Mouse (Mus musculus) 3134 (cell line): ENCODE data around the gene Ccdc172.

ENCODE experiments used
- DNase-seq: peaks from one replicate; pipeline ENCODE4 v3.0.0-alpha.2; 2011; ENCODE audit warnings: low spot score; ENCODE audit not compliant: insufficient read length; ENCODE audit errors: extremely low read depth

Gene Ccdc172

DNA sequence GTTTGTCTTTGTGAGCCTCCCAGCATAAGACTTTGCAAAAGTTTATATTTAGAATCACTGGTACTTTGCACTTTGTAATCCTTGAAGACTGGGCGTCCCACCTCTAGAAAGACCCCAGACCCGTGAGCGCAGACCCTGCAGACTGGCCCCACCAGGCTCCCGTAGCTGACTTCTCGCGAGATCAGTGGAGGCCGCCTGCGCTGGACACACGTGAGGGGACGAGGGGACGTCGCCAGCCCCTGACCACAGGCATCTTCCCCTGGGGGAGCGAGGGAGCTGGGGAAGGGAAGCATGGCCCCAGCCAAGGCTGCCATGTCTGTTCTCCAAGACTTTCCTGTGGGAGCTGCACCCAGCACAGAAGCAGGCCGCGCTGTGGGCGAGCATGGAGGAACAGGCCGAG lies at the start of gene Ccdc172:
Gene Ccdc172 (plus strand): TSS at position 176 of the 400 bp plus-strand sequence.
- peak; percentile 11 for DNase-seq

- DNase-seq = no peak
These were observed 48.0 kb upstream of the Ccdc172 start for GRCm38 (mm10) chr19:58463755-58464154.

DNA sequence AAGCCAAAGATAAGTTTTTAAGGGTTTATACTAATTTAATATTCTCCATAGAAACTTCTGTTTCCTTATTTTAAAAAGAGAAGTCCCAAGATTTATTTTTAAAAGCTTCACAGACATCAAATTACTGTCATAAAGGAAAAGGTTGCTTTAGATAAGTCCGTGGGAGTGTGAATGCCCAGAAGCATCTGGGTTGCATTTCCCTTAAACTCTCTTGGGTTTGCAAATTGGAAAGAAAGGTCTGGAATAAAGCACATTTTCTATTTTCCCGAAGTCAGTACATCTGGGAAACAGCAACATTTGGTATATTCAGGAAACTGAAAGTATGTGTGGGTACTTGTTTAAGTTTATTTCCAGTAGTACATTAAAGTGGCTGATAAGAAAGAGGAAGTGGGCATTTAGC lies 43.5 kb upstream of the Ccdc172 start:
- no peak for DNase-seq

GRCm38 (mm10) chr19:58469421-58469820 lies 42.4 kb upstream of the Ccdc172 start:
- peak; percentile 36 for DNase-seq

DNA sequence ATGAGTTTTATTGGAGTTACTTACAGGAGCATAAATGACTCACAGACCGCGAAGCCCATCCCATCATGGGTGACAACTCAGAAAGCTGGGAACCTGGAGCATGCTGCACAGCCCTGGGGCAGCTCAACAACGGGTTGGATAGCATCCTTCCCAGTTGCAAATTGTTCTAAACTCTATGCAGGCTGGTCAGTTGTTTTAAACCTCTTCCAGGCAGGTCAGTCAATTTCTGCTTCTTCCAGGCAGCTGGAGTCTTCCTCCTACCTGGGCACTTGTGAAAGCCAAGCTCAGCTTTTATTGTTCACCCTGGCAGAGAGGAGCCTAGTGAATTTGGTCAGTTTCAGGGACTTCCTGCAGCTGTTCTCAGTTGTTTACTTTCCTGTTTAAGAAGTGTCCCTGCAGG lies 37.5 kb upstream of the Ccdc172 start:
- peak; percentile 49 for DNase-seq

DNA sequence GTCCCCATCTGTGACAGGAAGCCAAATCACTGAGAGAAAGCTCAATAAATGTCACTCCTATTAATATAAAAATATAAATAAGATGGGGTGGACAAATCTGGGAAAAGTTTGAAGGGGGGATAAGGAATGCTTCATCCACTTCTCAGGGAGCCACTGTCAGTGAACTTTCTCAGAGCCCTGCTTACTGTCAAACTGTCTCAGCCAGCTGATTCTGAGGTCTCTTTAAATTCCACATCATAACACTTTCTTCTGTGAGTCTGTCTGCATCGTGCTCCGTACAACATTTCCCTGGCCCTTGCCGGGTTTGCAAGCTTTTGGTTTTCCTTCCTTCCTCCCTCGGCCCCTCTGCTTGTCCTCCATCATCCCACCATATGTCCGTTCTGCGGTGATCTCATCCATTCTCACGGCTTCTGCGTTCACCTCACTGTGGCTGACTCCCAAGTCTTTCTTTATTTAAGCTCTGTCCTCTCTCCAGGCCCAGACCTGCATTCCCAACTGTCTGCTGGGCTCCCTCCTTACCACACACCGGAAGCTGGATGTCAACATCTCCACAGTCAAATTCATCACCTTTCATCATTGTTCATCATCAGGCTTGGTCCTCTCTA lies 29.3 kb upstream of the Ccdc172 start:
- no peak for DNase-seq

DNA sequence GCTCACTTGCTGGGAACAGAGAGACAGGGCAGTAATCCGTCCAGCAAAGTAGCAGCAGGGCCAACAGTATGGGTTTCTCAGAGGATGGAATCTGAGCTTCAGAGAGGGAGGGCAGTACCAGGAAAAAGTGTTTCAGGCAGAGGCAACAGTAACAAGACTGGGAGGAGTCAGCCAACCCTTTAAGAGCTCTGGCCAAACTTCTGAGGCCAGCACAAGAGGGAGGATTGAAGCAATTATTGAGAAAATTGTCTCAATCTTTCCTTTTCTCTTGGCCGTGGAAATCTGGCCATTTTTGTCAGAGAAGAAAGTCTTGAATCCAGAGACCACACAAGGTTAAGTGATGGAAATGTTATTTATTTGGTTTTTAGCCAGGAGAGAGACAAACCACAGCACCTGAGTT lies 25.1 kb upstream of the Ccdc172 start:
- DNase-seq = no peak

DNA sequence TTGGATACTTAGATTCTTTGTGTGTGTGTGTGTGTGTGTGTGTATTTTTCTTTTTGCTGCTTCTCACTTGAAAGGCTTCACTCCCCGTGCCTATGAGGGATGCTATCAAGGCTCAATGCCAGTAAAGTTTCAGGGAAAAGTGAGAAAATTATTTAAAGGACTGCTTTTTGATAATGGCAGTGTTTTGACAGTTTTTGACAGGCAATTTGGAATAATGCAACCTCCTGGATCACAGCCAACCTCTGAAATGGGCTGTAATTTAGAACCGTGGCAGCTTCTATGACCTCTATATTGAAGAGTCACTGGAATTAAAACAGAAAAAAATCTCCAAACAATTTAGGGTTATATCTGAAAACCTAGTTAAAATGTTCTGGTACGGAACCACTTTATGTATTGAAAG lies 14.7 kb upstream of the Ccdc172 start:
- DNase-seq = no peak

DNA sequence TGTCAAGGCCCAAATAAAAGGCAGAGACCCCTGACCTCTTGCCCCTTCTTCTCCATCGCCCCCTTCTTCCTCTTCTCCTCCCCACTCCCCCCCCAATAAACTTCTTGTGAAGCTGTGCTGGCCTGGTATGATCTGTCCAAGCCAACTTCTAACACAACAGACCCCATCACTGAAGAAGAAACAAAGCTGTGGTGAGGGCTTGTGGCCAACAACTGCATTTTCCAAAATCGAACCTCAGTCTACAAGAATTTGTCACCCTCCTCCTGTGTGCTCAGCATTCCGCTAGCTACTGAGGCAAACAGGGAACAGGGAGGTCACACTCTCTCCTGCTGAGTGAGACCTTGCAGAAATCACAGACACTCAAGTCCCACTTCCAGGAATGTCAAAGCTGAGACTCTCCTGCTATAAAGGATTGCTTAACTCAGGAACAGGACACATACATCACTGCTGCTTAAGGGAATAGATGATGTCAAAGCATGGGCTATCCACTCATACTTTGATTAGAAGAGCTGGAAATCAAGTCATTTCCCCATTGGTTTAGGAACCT lies 12.3 kb upstream of the Ccdc172 start:
- no peak for DNase-seq

GRCm38 (mm10) chr19:58500049-58500448 lies 11.7 kb upstream of the Ccdc172 start:
- no peak for DNase-seq

DNA sequence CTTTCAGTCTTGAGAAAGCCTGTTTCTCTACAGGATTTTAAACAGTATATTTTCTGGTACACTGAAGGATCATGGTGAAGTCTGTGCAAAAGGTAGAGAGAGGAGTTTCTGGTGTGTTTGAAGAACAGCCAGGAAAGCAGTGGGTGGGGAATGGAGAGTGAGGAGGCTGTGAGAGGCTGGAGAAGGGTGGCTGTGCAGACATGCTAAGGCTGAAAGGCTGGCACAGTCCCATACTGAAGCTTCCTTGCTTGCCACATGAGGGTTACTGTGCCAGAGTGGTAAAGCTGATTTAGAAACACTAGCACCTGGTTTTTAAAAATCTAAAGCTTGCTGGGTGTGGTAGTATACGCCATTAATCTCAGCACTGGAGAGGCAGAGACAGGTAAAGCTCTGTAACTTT lies 9.9 kb downstream of the Ccdc172 start:
- DNase-seq = no peak

- DNase-seq = peak; percentile 59
These were observed 12.1 kb downstream of the Ccdc172 start for GRCm38 (mm10) chr19:58523736-58524394.

DNA sequence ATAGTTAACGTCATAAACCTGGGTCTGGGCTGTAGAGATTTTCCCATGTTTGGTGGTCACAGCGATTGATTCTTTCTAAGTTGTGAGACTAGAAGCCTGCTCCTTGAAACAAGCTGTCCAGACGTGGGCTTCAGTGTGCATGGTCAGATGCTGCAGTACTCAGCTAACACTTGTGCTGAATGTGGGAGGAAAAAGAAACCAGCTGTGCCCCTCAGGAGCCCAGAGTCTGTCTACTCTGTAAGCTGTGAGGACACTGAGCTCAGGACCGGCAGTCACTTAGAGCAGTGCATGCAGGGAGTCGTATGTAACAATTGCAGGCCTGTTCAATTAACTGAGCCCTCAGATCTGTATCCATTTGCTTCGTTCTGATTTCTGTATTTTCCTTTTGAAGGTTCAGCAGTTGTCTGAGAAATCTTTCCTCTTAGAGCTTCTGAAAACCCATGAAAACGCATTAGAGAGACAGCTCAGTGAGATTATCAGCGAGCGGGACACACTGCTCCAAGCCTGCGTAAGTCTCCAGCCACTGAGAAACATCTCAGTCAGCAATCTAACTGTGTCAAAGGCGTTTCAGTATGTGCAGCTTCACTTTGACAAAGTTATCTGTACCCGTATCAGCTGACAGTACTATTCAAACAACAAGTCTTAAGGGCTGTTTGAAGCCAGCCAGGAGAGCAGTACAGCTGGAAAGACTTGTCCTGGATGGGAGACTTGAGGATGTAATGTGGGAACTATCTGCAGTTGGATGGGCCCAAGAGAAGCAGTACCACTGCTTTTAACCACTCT lies 13.9 kb downstream of the Ccdc172 start:
- no peak for DNase-seq

DNA sequence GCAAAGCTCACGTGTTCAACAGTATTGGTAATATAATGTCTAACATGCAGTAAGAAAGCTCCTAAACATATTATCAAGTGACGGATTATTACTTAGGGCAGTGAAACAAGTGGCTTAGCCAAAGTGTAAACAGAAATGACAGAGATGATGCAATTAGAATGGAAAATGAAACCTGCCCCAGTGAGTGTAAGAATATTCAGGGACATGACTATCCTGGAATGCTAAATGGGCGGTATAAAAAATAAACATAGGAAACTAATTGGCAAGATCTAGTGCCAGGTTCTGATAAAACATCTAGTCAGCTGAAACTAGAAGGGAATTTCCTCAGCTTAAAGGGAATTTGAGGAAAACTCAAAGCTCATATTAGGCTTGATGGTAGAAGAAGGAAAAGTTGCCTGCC lies 21.3 kb downstream of the Ccdc172 start:
- no peak for DNase-seq

DNA sequence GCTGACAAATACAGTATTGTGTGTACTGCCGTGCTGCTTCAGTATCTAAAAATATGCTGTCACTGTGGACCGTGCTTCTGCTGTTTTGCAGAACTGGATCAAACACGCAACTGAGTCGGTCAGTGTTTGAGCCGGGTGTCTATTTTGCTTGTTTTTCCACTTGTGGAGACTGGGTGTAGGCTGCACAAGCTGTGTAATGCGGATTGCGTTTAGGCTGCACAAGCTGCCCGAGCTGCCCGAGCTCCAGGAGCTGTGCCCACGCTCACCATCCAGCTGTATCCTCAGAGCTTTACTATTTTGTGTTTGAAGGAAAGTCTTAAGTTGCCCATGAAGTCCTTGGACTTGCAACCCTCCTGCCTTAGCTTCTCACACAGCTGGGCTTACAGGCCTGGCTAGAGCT lies 24.9 kb downstream of the Ccdc172 start:
- no peak for DNase-seq

DNA sequence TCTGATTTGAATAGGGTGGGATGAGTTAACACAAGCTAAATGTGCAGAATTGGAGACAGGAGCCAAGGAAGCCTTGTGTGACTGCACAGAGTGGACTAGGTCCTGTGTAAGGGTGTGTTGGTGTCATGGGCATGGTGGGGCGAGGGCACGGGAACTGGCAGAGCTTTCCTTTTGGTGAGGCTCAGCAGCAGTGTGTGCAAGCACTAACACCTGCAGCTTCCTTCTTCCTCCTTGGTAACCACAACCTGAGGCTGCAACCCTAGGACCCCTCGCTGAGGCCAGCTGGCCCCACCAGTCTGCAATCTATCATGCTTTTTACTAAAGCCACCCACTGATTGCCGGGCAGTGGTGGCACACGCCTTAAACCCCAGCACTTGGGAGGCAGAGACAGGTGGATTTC lies 28.6 kb downstream of the Ccdc172 start:
- no peak for DNase-seq

DNA sequence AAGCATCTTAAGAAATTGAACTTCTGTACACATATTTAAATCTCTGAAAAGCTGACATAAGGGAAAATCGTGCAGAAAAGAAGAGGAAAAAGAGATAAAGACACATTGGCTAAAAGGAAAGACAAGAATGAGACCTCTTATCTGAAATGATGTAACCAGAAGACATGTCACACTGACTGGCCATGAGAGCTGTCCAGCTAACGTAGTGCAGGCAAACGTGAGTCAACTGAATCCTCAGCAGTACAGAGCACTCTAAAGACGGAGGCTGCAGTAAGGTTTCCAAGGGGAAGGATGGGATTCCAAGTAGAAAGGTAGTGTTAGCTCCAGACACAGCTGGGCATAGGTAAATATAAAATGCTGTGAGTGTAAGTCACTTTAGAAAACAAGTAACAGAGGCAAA lies 36.6 kb downstream of the Ccdc172 start:
- no peak for DNase-seq

DNA sequence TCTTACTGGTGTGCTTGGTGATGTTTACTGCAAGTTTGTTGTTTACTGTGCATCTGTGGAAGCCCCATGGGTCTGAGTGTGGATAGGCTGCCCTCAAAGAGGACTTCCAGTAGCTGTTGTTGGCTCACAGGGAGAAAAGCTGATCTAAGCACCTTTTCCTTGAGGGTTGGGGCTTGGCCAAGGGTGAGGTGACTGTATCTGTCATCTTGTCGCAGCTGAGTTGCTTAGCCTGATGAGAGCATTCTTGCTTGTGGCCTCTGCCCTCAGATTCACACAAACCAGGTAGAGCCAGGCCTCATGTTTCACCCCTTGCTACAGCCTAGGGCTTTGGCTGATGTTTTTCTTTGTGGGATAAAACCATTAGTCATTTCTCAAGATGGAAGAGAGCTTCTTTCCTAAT lies 38.7 kb downstream of the Ccdc172 start:
- DNase-seq = peak; percentile 43

GRCm38 (mm10) chr19:58550916-58551315 lies 39.1 kb downstream of the Ccdc172 start:
- no peak for DNase-seq

DNA sequence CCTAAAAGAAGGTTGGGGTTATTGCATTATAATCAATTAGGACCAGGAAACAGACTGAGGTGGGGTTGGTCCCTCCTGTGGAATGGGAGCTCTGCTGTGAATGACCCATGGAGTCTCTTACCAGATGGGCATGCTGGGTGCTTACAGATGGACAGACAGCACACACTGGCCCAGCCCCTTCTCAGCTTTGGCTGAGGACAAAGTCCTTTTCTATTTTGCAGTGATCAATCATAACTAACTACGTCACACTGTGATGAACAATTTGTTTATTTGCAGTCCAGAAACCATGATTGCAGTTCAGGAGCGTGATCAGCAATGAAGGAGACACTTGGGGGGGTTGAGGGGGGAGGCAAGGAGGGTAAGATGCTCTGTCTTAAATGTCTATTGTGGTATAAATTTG lies 43.2 kb downstream of the Ccdc172 start:
- no peak for DNase-seq

GRCm38 (mm10) chr19:58558352-58558751 lies 46.6 kb downstream of the Ccdc172 start:
- DNase-seq = peak; percentile 18
